Mouse (Mus musculus): ENCODE results near the gene Amy2a4. TPM values are rescaled to one million over a fixed set of nuclear protein-coding genes. Genes with fewer than 3 reads are reported as not detected.

Gene Amy2a4
- polyA plus RNA-seq (2012; rRNA removed; ENCODE audit: low replicate concordance) = 72.3 TPM in 1 of 2 replicates, not detected in the other

GRCm38 (mm10) chr3:113291349-113291748 is at the start of gene Amy2a4:
Gene Amy2a4 (minus strand): TSS chr3:113291449.

DNA sequence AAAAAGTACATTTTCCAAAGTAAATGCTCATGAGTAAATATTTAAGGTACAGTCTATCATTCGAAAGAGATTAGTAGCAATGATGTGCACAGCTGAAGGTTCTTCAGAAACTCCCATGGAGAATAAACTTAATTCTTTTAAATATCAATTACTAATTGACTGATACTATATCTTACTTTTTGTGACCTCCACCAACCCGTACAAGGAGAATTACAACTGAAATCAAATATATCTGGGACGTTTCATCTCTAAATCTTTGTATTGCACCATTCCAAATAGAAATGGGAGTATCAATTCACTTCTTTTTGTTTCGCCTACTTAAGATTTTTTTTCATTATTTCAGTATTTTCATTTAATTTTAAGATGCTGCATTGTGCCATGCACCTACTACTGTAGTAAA is 32.7 kb upstream of the Amy2a4 start, which contains the start of gene Amy2a3:
TSS of gene Amy2a3 (minus strand) at position 101 of the 400 bp plus-strand sequence.

DNA sequence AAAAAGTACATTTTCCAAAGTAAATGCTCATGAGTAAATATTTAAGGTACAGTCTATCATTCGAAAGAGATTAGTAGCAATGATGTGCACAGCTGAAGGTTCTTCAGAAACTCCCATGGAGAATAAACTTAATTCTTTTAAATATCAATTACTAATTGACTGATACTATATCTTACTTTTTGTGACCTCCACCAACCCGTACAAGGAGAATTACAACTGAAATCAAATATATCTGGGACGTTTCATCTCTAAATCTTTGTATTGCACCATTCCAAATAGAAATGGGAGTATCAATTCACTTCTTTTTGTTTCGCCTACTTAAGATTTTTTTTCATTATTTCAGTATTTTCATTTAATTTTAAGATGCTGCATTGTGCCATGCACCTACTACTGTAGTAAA is 32.5 kb downstream of the Amy2a4 start, which contains the start of gene Amy2a5:
TSS of gene Amy2a5 (minus strand) at position 101 of the 400 bp plus-strand sequence.

Other genes with a start within 250 kb of the Amy2a4 start
- gene Amy2a5, start 32.6 kb downstream of the Amy2a4 start, polyA plus RNA-seq (2012; rRNA removed; ENCODE audit: low replicate concordance) = 0.34 and 62.5 TPM in 2 replicates
- gene Amy2a3, start 32.6 kb upstream of the Amy2a4 start, polyA plus RNA-seq (2012; rRNA removed; ENCODE audit: low replicate concordance) = 72.3 TPM in 1 of 2 replicates, not detected in the other
- 72.3 TPM in 1 of 2 replicates, not detected in the other for gene Amy2a2, start 65.2 kb upstream of the Amy2a4 start, polyA plus RNA-seq (2012; rRNA removed; ENCODE audit: low replicate concordance)
- gene Amy2a1, start 241.0 kb upstream of the Amy2a4 start, polyA plus RNA-seq (2012; rRNA removed; ENCODE audit: low replicate concordance) = not detected in 2 replicates